Mouse (Mus musculus) hindbrain, embryonic 13.5 days (tissue): ENCODE data around the gene Tex22. TPM values are rescaled to one million over a fixed set of nuclear protein-coding genes. Genes with fewer than 3 reads are reported as not detected.
A peak's percentile ranks its signal among the peaks of the same experiment; 100 is the strongest.

Experiments used
- ATAC-seq: fragments of 200-750 bp; cut with Nextera tagmentation; 2 replicates; pipeline ENCODE4 v1.8.0; 2017; ENCODE audit warnings: moderate TSS enrichment; ENCODE audit not compliant: low FRiP score
- H3K27ac ChIP-seq: fragments of 300-500 bp; sonication (generic); 2 replicates; pipeline ENCODE4 v1.5.1; 2015; ENCODE audit warnings: inconsistent platforms, mild to moderate bottlenecking, moderate library complexity
- H3K27me3 ChIP-seq: fragments of 300-500 bp; sonication (generic); 2 replicates; pipeline ENCODE4 v1.6.1; 2015; ENCODE audit warnings: mild to moderate bottlenecking, inconsistent platforms
- H3K36me3 ChIP-seq: fragments of 300-500 bp; sonication (generic); 2 replicates; pipeline ENCODE4 v1.6.1; 2015; ENCODE audit warnings: mild to moderate bottlenecking, inconsistent platforms
- H3K4me1 ChIP-seq: fragments of 300-500 bp; sonication (generic); replicated peaks from 2 replicates; pipeline ENCODE4 v1.6.1; 2015; ENCODE audit warnings: inconsistent platforms
- H3K4me2 ChIP-seq: fragments of 300-500 bp; sonication (generic); 2 replicates; pipeline ENCODE4 v1.6.1; 2015; ENCODE audit warnings: inconsistent platforms, mild to moderate bottlenecking, moderate library complexity
- H3K4me3 ChIP-seq: fragments of 300-500 bp; sonication (generic); 2 replicates; pipeline ENCODE4 v1.5.1; 2015; ENCODE audit warnings: mild to moderate bottlenecking, inconsistent platforms
- H3K9ac ChIP-seq: fragments of 300-500 bp; sonication (generic); 2 replicates; pipeline ENCODE4 v1.6.1; 2015; ENCODE audit warnings: mild to moderate bottlenecking, inconsistent platforms
- H3K9me3 ChIP-seq: fragments of 300-500 bp; sonication (generic); 2 replicates; pipeline ENCODE4 v1.6.1; 2016; ENCODE audit warnings: inconsistent platforms
- WGBS: fragments of 180-500 bp; shearing (Covaris S2); methylation state at CpG from one replicate; pipeline ENCODE4 v1.1.7; 2015; 5-methylcytosine and 5-hydroxymethylcytosine counted together
- polyA plus RNA-seq: library from polyadenylated mRNA; unstranded; fragments of >200 nt; fragmentation: Nextera tagmentation; extraction: Ambion mirVana; gene quantifications from 2 replicates; pipeline ENCODE4 v1.2.1, GENCODE M21; 2015

The Tex22 gene
- polyA plus RNA-seq, 1 experiment from 2014 or later: not detected

- H3K27me3 ChIP-seq: no peaks in the 10 kb centered on the region
- ATAC-seq: peak; percentile 8; the same call in 1 of the 2 replicates
- no peaks in the 10 kb centered on the region for H3K36me3 ChIP-seq
- peak overlapping the region; percentile 92 for H3K4me3 ChIP-seq
- no peaks in the 10 kb centered on the region for H3K9me3 ChIP-seq
- H3K4me1 ChIP-seq: peaks cover 40% of the 10 kb centered on the region
- peak overlapping the region; percentile 94 for H3K4me2 ChIP-seq
- no peak overlapping the region for H3K27ac ChIP-seq
- peak overlapping the region; percentile 97 for H3K9ac ChIP-seq
- WGBS: 86% methylated on average over 5 of the region's 5 CpGs
These were observed 22.7 kb downstream of the Tex22 start for GRCm38 (mm10) chr12:113097040-113097439.

GRCm38 (mm10) chr12:113097749-113098281 lies 23.5 kb downstream of the Tex22 start, which contains the start of gene Mta1:
Gene Mta1 (plus strand): TSS chr12:113098278.
- Histone ChIP-seq H3K4me1 (peaks cover 48% of the 10 kb centered on the region), H3K9me3 (no peaks in the 10 kb centered on the region), H3K9ac (peak within 1 kb of the TSS; percentile 97), H3K27ac (peak within 1 kb of the TSS; percentile 86), H3K36me3 (no peaks in the 10 kb centered on the region), H3K27me3 (no peaks in the 10 kb centered on the region), H3K4me3 (peak within 1 kb of the TSS; percentile 92), H3K4me2 (peak within 1 kb of the TSS; percentile 95)
- 2% methylated on average over 17 of the region's 53 CpGs for WGBS
- ATAC-seq: peak; percentile 62

- Histone ChIP-seq H3K27me3 (no peaks in the 10 kb centered on the region), H3K9me3 (no peaks in the 10 kb centered on the region), H3K4me1 (peaks cover 55% of the 10 kb centered on the region), H3K27ac (peak overlapping the region; percentile 86), H3K36me3 (no peaks in the 10 kb centered on the region), H3K4me2 (peak overlapping the region; percentile 95), H3K9ac (peak overlapping the region; percentile 97), H3K4me3 (peak overlapping the region; percentile 92)
- ATAC-seq: peak; percentile 11; the same call in 1 of the 2 replicates
- WGBS: under 1% methylated on average over 47 of the region's 60 CpGs
These were observed 24.3 kb downstream of the Tex22 start for GRCm38 (mm10) chr12:113098530-113099151.

GRCm38 (mm10) chr12:113099470-113100237 lies 25.4 kb downstream of the Tex22 start:
- Histone ChIP-seq H3K4me1 (peaks cover 65% of the 10 kb centered on the region), H3K4me3 (peak overlapping the region; percentile 92), H3K27me3 (no peaks in the 10 kb centered on the region), H3K27ac (peak overlapping the region; percentile 35; the same call in 1 of the 2 replicates), H3K36me3 (no peaks in the 10 kb centered on the region), H3K9me3 (no peaks in the 10 kb centered on the region), H3K9ac (peak overlapping the region; percentile 97), H3K4me2 (peak overlapping the region; percentile 95)
- WGBS: 35% methylated on average over 6 of the region's 6 CpGs
- no peak for ATAC-seq

GRCm38 (mm10) chr12:113100448-113101076 lies 26.3 kb downstream of the Tex22 start:
- Histone ChIP-seq H3K4me2 (peak overlapping the region; percentile 95; the same call in 1 of the 2 replicates), H3K27ac (peak overlapping the region; percentile 35), H3K27me3 (no peaks in the 10 kb centered on the region), H3K36me3 (peaks cover under 1% of the 10 kb centered on the region; the same call in 1 of the 2 replicates), H3K4me1 (peaks cover 68% of the 10 kb centered on the region), H3K9me3 (no peaks in the 10 kb centered on the region), H3K9ac (peak overlapping the region; percentile 97), H3K4me3 (no peak overlapping the region)
- ATAC-seq: no peak
- WGBS: 79% methylated on average over 5 of the region's 5 CpGs

GRCm38 (mm10) chr12:113101251-113101960 lies 27.1 kb downstream of the Tex22 start:
- H3K4me3 ChIP-seq: no peak overlapping the region
- H3K36me3 ChIP-seq: peaks cover 5% of the 10 kb centered on the region; the same call in 1 of the 2 replicates
- H3K27me3 ChIP-seq: no peaks in the 10 kb centered on the region
- no peaks in the 10 kb centered on the region for H3K9me3 ChIP-seq
- ATAC-seq: no peak
- peak overlapping the region; percentile 35; the same call in 1 of the 2 replicates for H3K27ac ChIP-seq
- 87% methylated on average over 9 of the region's 9 CpGs for whole genome bisulfite sequencing
- H3K4me2 ChIP-seq: no peak overlapping the region
- H3K4me1 ChIP-seq: peaks cover 68% of the 10 kb centered on the region
- H3K9ac ChIP-seq: no peak overlapping the region

- H3K27me3 ChIP-seq: no peaks in the 10 kb centered on the region
- H3K4me1 ChIP-seq: peaks cover 67% of the 10 kb centered on the region
- H3K27ac ChIP-seq: no peak overlapping the region
- no peak overlapping the region for H3K4me3 ChIP-seq
- H3K9ac ChIP-seq: 0 out of 2 replicates have a peak overlapping the region, but pooled peaks have one; percentile 13
- no peak overlapping the region for H3K4me2 ChIP-seq
- no peaks in the 10 kb centered on the region for H3K9me3 ChIP-seq
- H3K36me3 ChIP-seq: peaks cover 5% of the 10 kb centered on the region; the same call in 1 of the 2 replicates
- 64% methylated on average over 6 of the region's 6 CpGs for WGBS
- no peak for ATAC-seq
These were observed 28.2 kb downstream of the Tex22 start for GRCm38 (mm10) chr12:113102461-113102860.

- Histone ChIP-seq H3K27ac (no peak overlapping the region), H3K9me3 (no peaks in the 10 kb centered on the region), H3K36me3 (peaks cover 5% of the 10 kb centered on the region; the same call in 1 of the 2 replicates), H3K9ac (no peak overlapping the region), H3K4me3 (no peak overlapping the region), H3K4me2 (no peak overlapping the region), H3K27me3 (no peaks in the 10 kb centered on the region), H3K4me1 (peaks cover 65% of the 10 kb centered on the region)
- WGBS: 86% methylated on average over 8 of the region's 8 CpGs
- no peak for ATAC-seq
These were observed 29.6 kb downstream of the Tex22 start for GRCm38 (mm10) chr12:113103846-113104451.

GRCm38 (mm10) chr12:113106386-113106785 lies 32.1 kb downstream of the Tex22 start:
- Histone ChIP-seq H3K4me3 (no peak overlapping the region), H3K4me1 (peaks cover 58% of the 10 kb centered on the region), H3K27ac (no peak overlapping the region), H3K27me3 (no peaks in the 10 kb centered on the region), H3K4me2 (no peak overlapping the region), H3K9me3 (no peaks in the 10 kb centered on the region), H3K9ac (no peak overlapping the region), H3K36me3 (peaks cover 5% of the 10 kb centered on the region; the same call in 1 of the 2 replicates)
- ATAC-seq: no peak
- 90% methylated on average over 6 of the region's 6 CpGs for WGBS

GRCm38 (mm10) chr12:113107431-113108124 lies 33.3 kb downstream of the Tex22 start:
- Histone ChIP-seq H3K9ac (no peak overlapping the region), H3K4me3 (no peak overlapping the region), H3K4me2 (no peak overlapping the region), H3K27ac (no peak overlapping the region), H3K27me3 (no peaks in the 10 kb centered on the region), H3K4me1 (peaks cover 52% of the 10 kb centered on the region), H3K36me3 (peaks cover 11% of the 10 kb centered on the region), H3K9me3 (no peaks in the 10 kb centered on the region)
- 89% methylated on average over 4 of the region's 4 CpGs for WGBS
- no peak for ATAC-seq
